Comparison of ENCODE assay signal across 24 mouse cellular contexts in genomic region chr17:84620076-84620475, GRCm38 (mm10). TPM values are rescaled to one million over a fixed set of nuclear protein-coding genes. Genes with fewer than 3 reads are reported as not detected.
DNase-seq lines count a peak whose midpoint lies in the region; ATAC-seq and TF ChIP-seq lines count a peak whose summit lies in the region.
"Had no signal": no experiment of that assay in that cellular context is flagged by ENCODE, and none has a peak within 500 bp of the region (broad histone marks: within the 10 kb centered on the region; RNA-seq: fewer than 3 reads in every experiment).

No protein-coding gene starts in this region.

- H3K36me3 ChIP-seq in liver, adult 2 months (ENCODE audit: control insufficient read depth, insufficient read depth, low read length) = no peaks in the 10 kb centered on the region
- no peaks in the 10 kb centered on the region for H3K36me3 ChIP-seq in liver, embryonic 11.5 days (ENCODE audit: control insufficient read depth, insufficient read depth, low read length)
- H3K36me3 ChIP-seq in intestine, embryonic 16.5 days (ENCODE audit: control insufficient read depth, insufficient read depth, low read length) = no peaks in the 10 kb centered on the region
- no peaks in the 10 kb centered on the region for H3K36me3 ChIP-seq in stomach, postnatal 0 days (ENCODE audit: control insufficient read depth, insufficient read depth, low read length)
- no peaks in the 10 kb centered on the region for H3K36me3 ChIP-seq in forebrain, embryonic 14.5 days (ENCODE audit: control insufficient read depth, insufficient read depth, low read length)
- H3K36me3 ChIP-seq: hindbrain, embryonic 12.5 days had no signal

- H3K79me2 ChIP-seq in liver, adult 2 months (ENCODE audit: control insufficient read depth, insufficient read depth, low read length) = no peaks in the 10 kb centered on the region

- no peak overlapping the region for H3K4me3 ChIP-seq in liver, adult 2 months (ENCODE audit: insufficient read depth, low read depth, low read length)
- H3K4me3 ChIP-seq in liver, embryonic 11.5 days (ENCODE audit: low read depth, low read length) = no peak overlapping the region
- H3K4me3 ChIP-seq in intestine, embryonic 16.5 days (ENCODE audit: low read length) = no peak overlapping the region
- no peak overlapping the region for H3K4me3 ChIP-seq in stomach, postnatal 0 days (ENCODE audit: low read depth, low read length)
- H3K4me3 ChIP-seq in forebrain, embryonic 14.5 days (ENCODE audit: low read depth, low read length) = no peak overlapping the region
- H3K4me3 ChIP-seq: erythroblast, embryonic 14.5 days; forebrain, embryonic 13.5 days; hindbrain, embryonic 12.5 days had no signal

- no peak overlapping the region for H3K9ac ChIP-seq in liver, adult 2 months (ENCODE audit: low read depth, low read length)
- no peak overlapping the region for H3K9ac ChIP-seq in liver, embryonic 11.5 days (ENCODE audit: low read depth, low read length)
- no peak overlapping the region for H3K9ac ChIP-seq in intestine, embryonic 16.5 days (ENCODE audit: low read depth, low read length)
- H3K9ac ChIP-seq in stomach, postnatal 0 days (ENCODE audit: low read length) = no peak overlapping the region
- H3K9ac ChIP-seq in forebrain, embryonic 14.5 days (ENCODE audit: low read length) = no peak overlapping the region
- H3K9ac ChIP-seq: forebrain, embryonic 13.5 days; hindbrain, embryonic 12.5 days; liver, embryonic 14.5 days had no signal

- no peak for TF ChIP-seq CTCF in liver, adult 2 months (IDR thresholded peaks at IDR 0.05; ENCODE audit: low read depth, low read length)
- TF ChIP-seq CTCF in stomach, postnatal 0 days (IDR thresholded peaks at IDR 0.05; ENCODE audit: low read depth) = no peak

- no peak for TF ChIP-seq POLR2A in liver, adult 2 months (IDR thresholded peaks at IDR 0.05; ENCODE audit: extremely low read depth, insufficient read depth, low read length)

- H3K4me1 ChIP-seq in liver, adult 2 months (ENCODE audit: control insufficient read depth, insufficient read depth, low read length) = no peaks in the 10 kb centered on the region
- H3K4me1 ChIP-seq in liver, embryonic 11.5 days (replicated peaks; ENCODE audit: control insufficient read depth, insufficient read depth, low read length) = no peaks in the 10 kb centered on the region
- peaks cover 4% of the 10 kb centered on the region; the same call in 1 of the 2 replicates for H3K4me1 ChIP-seq in intestine, embryonic 16.5 days (ENCODE audit: control insufficient read depth, insufficient read depth, low read length)
- no peaks in the 10 kb centered on the region for H3K4me1 ChIP-seq in stomach, postnatal 0 days (replicated peaks; ENCODE audit: control insufficient read depth, insufficient read depth)
- no peaks in the 10 kb centered on the region for H3K4me1 ChIP-seq in forebrain, embryonic 14.5 days (ENCODE audit: control insufficient read depth, insufficient read depth, low read length)

- H3K9me3 ChIP-seq in liver, embryonic 11.5 days (ENCODE audit: control insufficient read depth, low read length) = no peaks in the 10 kb centered on the region
- no peaks in the 10 kb centered on the region for H3K9me3 ChIP-seq in intestine, embryonic 16.5 days (ENCODE audit: control insufficient read depth, low read length)
- no peaks in the 10 kb centered on the region for H3K9me3 ChIP-seq in stomach, postnatal 0 days (ENCODE audit: control insufficient read depth, low read length)
- H3K9me3 ChIP-seq in forebrain, embryonic 14.5 days (replicated peaks; ENCODE audit: control insufficient read depth, low read length) = no peaks in the 10 kb centered on the region
- H3K9me3 ChIP-seq: forebrain, embryonic 13.5 days had no signal

- peak; percentile 21 for DNase-seq in liver, adult 2 months (ENCODE audit: extremely low read depth, low read depth, low spot score)
- no peak for DNase-seq in liver, embryonic 11.5 days (ENCODE audit: low spot score)
- peak; percentile 74 for DNase-seq in lung, postnatal 10 days
- DNase-seq in lung, postnatal 14 days = no peak
- DNase-seq in stomach, postnatal 0 days (ENCODE audit: low spot score) = no peak
- DNase-seq in forebrain, embryonic 14.5 days (ENCODE audit: low spot score) = no peak
- DNase-seq: adrenal gland, adult 2 months; cerebellum, adult 9-10 months; gastrocnemius, postnatal 14 days; kidney, postnatal 14 days; left cerebral cortex, postnatal 4 days; right cerebral cortex, postnatal 14 days; thymus, postnatal 36 days had no signal

- no peak overlapping the region for H3K4me2 ChIP-seq in liver, embryonic 11.5 days
- H3K4me2 ChIP-seq in intestine, embryonic 16.5 days (ENCODE audit: low read depth, low read length) = no peak overlapping the region
- no peak overlapping the region for H3K4me2 ChIP-seq in stomach, postnatal 0 days (replicated peaks; ENCODE audit: low read depth)
- no peak overlapping the region for H3K4me2 ChIP-seq in forebrain, embryonic 14.5 days (ENCODE audit: low read length)
- H3K4me2 ChIP-seq: forebrain, embryonic 13.5 days; hindbrain, embryonic 12.5 days had no signal

- H3K27ac ChIP-seq in liver, adult 2 months (replicated peaks; ENCODE audit: insufficient read depth, low read depth, low read length) = no peak overlapping the region
- no peak overlapping the region for H3K27ac ChIP-seq in liver, embryonic 11.5 days (ENCODE audit: low read depth, low read length)
- peak overlapping the region; percentile 58 for H3K27ac ChIP-seq in intestine, embryonic 16.5 days (ENCODE audit: low read length)
- peak overlapping the region; percentile 65 for H3K27ac ChIP-seq in stomach, postnatal 0 days (replicated peaks)
- no peak overlapping the region for H3K27ac ChIP-seq in forebrain, embryonic 14.5 days (ENCODE audit: low read depth, low read length)
- H3K27ac ChIP-seq: forebrain, embryonic 13.5 days; hindbrain, embryonic 12.5 days; liver, embryonic 14.5 days had no signal

- no peak for TF ChIP-seq EP300 in stomach, postnatal 0 days (optimal IDR thresholded peaks at IDR 0.05)

- H3K27me3 ChIP-seq in liver, adult 2 months (ENCODE audit: control insufficient read depth, insufficient read depth, low read length) = no peaks in the 10 kb centered on the region
- no peaks in the 10 kb centered on the region for H3K27me3 ChIP-seq in liver, embryonic 11.5 days (replicated peaks; ENCODE audit: control insufficient read depth, insufficient read depth, low read length)
- H3K27me3 ChIP-seq in intestine, embryonic 16.5 days (replicated peaks; ENCODE audit: control insufficient read depth, insufficient read depth, low read length) = no peaks in the 10 kb centered on the region
- no peaks in the 10 kb centered on the region for H3K27me3 ChIP-seq in stomach, postnatal 0 days (ENCODE audit: control insufficient read depth, insufficient read depth, low read length)
- no peaks in the 10 kb centered on the region for H3K27me3 ChIP-seq in forebrain, embryonic 14.5 days (replicated peaks; ENCODE audit: control insufficient read depth, insufficient read depth, low read length)
- H3K27me3 ChIP-seq: forebrain, embryonic 13.5 days; hindbrain, embryonic 12.5 days had no signal

- 80% methylated on average over 3 of the region's 3 CpGs for WGBS in liver, adult 2 months
- WGBS in liver, embryonic 11.5 days = 72% methylated on average over 3 of the region's 3 CpGs
- 43% methylated on average over 3 of the region's 3 CpGs for WGBS in intestine, embryonic 16.5 days
- WGBS in stomach, postnatal 0 days = 34% methylated on average over 3 of the region's 3 CpGs
- 85% methylated on average over 3 of the region's 3 CpGs for WGBS in forebrain, embryonic 14.5 days

- ATAC-seq in liver, embryonic 11.5 days (replicated peaks; ENCODE audit: low FRiP score) = no peak
- peak; percentile 55 for ATAC-seq in intestine, embryonic 16.5 days
- 0 out of 2 replicates have a peak, but pooled peaks have one; percentile 26 for ATAC-seq in stomach, postnatal 0 days (ENCODE audit: low FRiP score, low TSS enrichment)
- ATAC-seq in forebrain, embryonic 14.5 days = no peak
- ATAC-seq: forebrain, embryonic 13.5 days had no signal

RNA-seq across cellular contexts. Expression of gene Dync2li1, which starts 6.2 kb away (rescaled TPM):
- 0.74 and 1.3 TPM in 2 replicates for total RNA-seq in liver, adult 2 months (2014; rRNA removed)
- 0.10 TPM in 2 replicates for polyA plus RNA-seq in liver, adult 2 months (2012; rRNA removed)
- polyA plus RNA-seq in liver, embryonic 11.5 days (2014; fragmentation: Nextera tagmentation; extraction: Ambion mirVana) = 7.1 and 8.9 TPM in 2 replicates
- polyA plus RNA-seq in intestine, embryonic 16.5 days (2015; fragmentation: Nextera tagmentation; extraction: Ambion mirVana) = 18.1 and 20.1 TPM in 2 replicates
- 13.3 and 14.0 TPM in 2 replicates for polyA plus RNA-seq in stomach, postnatal 0 days (2015; fragmentation: Nextera tagmentation; extraction: Ambion mirVana)
- 42.5 and 43.3 TPM in 2 replicates for polyA plus RNA-seq in forebrain, embryonic 14.5 days (2014; fragmentation: Nextera tagmentation; extraction: Ambion mirVana)
- polyA plus RNA-seq: erythroblast, embryonic 14.5 days had no signal

RNA-seq across cellular contexts. Expression of gene Abcg8, which starts 56.0 kb away (rescaled TPM):
- 65.5 and 71.1 TPM in 2 replicates for total RNA-seq in liver, adult 2 months (2014; rRNA removed)
- 91.6 and 115 TPM in 2 replicates for polyA plus RNA-seq in liver, adult 2 months (2012; rRNA removed)
- polyA plus RNA-seq in liver, embryonic 11.5 days (2014; fragmentation: Nextera tagmentation; extraction: Ambion mirVana) = 0.10 and 0.14 TPM in 2 replicates
- polyA plus RNA-seq in intestine, embryonic 16.5 days (2015; fragmentation: Nextera tagmentation; extraction: Ambion mirVana) = 1.2 and 2.1 TPM in 2 replicates
- polyA plus RNA-seq in stomach, postnatal 0 days (2015; fragmentation: Nextera tagmentation; extraction: Ambion mirVana) = 0.08 and 0.13 TPM in 2 replicates
- polyA plus RNA-seq in forebrain, embryonic 14.5 days (2014; fragmentation: Nextera tagmentation; extraction: Ambion mirVana) = 0.05 TPM in 1 of 2 replicates, not detected in the other
- total RNA-seq: common myeloid progenitor, adult 5-6 weeks; gastrocnemius, postnatal 14 days; layer of hippocampus, adult 8-10 months; left cerebral cortex, postnatal 4 days; megakaryocyte-erythroid progenitor cell, adult 5-6 weeks; midbrain, postnatal 0 days; neutrophil, adult 5-6 weeks had no signal
- polyA plus RNA-seq: C2C12; erythroblast, embryonic 14.5 days; midbrain, postnatal 0 days had no signal

Comparison
In these comparisons a context has a peak if more than half of its experiments do, and no peak if none do; other contexts are left out.
1. DNase-seq: peak in liver, adult 2 months (single experiment) and lung, postnatal 10 days (single experiment); none in liver, embryonic 11.5 days (single experiment), lung, postnatal 14 days (single experiment), stomach, postnatal 0 days (single experiment) and forebrain, embryonic 14.5 days (single experiment).
2. RNA of gene Abcg8, which starts 56.0 kb away (polyA plus RNA-seq): 91.6 to 115 TPM in liver, adult 2 months; 1.2 to 2.1 TPM in intestine, embryonic 16.5 days, 0.08 to 0.13 TPM in stomach, postnatal 0 days, 0.10 to 0.14 TPM in liver, embryonic 11.5 days and 0.05 TPM in forebrain, embryonic 14.5 days; every median in the first group is over 10 times any median in the second.
3. H3K27ac ChIP-seq: peak in intestine, embryonic 16.5 days (single experiment) and stomach, postnatal 0 days (single experiment); none in liver, adult 2 months (single experiment), liver, embryonic 11.5 days (single experiment) and forebrain, embryonic 14.5 days (single experiment).
4. ATAC-seq: peak in intestine, embryonic 16.5 days (single experiment) and stomach, postnatal 0 days (single experiment); none in liver, embryonic 11.5 days (single experiment) and forebrain, embryonic 14.5 days (single experiment).